Mouse (Mus musculus): ENCODE results near the gene Qrich2. TPM values are rescaled to one million over a fixed set of nuclear protein-coding genes. Genes with fewer than 3 reads are reported as not detected.

Qrich2 gene
- polyA plus RNA-seq, 1 experiment from 2014 or later, result 0.14 TPM

DNA sequence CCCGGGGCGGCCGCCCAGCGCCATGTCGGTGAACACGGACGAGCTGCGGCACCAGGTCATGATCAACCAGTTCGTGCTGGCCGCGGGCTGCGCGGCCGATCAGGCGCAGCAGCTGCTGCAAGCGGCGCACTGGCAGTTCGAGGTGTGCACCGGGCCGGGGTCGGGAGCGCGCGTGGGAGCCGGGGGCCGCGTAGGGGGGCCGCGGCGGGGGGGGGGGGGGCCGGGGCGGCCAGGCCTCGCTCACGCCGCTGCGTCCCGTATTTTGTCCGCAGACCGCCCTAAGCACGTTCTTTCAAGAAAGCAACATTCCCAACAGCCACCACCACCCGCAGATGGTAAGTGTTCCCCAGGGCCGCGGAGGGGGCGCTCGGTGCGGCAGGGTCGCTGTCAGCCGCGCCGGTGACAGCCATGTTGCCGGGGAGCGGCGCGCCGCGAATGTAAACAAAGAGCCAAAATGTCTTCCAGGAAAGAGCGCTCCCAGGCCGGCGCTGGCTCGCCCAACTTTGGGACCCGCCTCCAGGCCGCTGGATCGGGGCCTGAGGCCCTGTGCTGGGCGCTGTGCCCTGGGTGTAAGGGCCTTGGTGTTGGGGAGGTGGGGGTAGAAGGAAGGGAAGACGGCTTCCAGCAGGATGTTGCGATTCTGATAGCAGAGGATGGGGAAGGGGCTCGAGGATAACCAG, 31.6 kb downstream of the Qrich2 start:
- Histone ChIP-seq H3K27me3 (replicated peaks; ENCODE audit: control insufficient read depth, insufficient read depth, low read length) (no peaks in the 10 kb centered on the region), H3K9me3 (ENCODE audit: control insufficient read depth) (no peaks in the 10 kb centered on the region), H3K4me2 (replicated peaks; ENCODE audit: low read depth) (peak overlapping the region; percentile 72), H3K9ac (ENCODE audit: low read depth, low read length) (peak overlapping the region; percentile 79), H3K27ac (ENCODE audit: low read depth, low read length) (peak overlapping the region; percentile 93), H3K4me1 (replicated peaks; ENCODE audit: control insufficient read depth, insufficient read depth, low read length) (peaks cover 10% of the 10 kb centered on the region), H3K4me3 (ENCODE audit: low read depth, low read length) (peak overlapping the region; percentile 76), H3K36me3 (ENCODE audit: control insufficient read depth, insufficient read depth) (peaks cover 20% of the 10 kb centered on the region)
- TF ChIP-seq CTCF (IDR thresholded peaks at IDR 0.05; ENCODE audit: low read depth), result no peak
- ATAC-seq, result no peak
- WGBS, result under 1% methylated on average over 42 of the region's 67 CpGs

- H3K4me2 ChIP-seq (replicated peaks; ENCODE audit: low read depth), result peak within 1 kb of the TSS; percentile 72
- ATAC-seq, result peak; percentile 79
- H3K4me1 ChIP-seq (replicated peaks; ENCODE audit: control insufficient read depth, insufficient read depth, low read length), result peaks cover 10% of the 10 kb centered on the region
- H3K27ac ChIP-seq (ENCODE audit: low read depth, low read length), result peak within 1 kb of the TSS; percentile 96
- H3K27me3 ChIP-seq (replicated peaks; ENCODE audit: control insufficient read depth, insufficient read depth, low read length), result no peaks in the 10 kb centered on the region
- no peak for TF ChIP-seq CTCF (IDR thresholded peaks at IDR 0.05; ENCODE audit: low read depth)
- H3K4me3 ChIP-seq (ENCODE audit: low read depth, low read length), result peak within 1 kb of the TSS; percentile 76
- peaks cover 13% of the 10 kb centered on the region for H3K36me3 ChIP-seq (ENCODE audit: control insufficient read depth, insufficient read depth)
- 2% methylated on average over 60 of the region's 66 CpGs for WGBS
- no peaks in the 10 kb centered on the region for H3K9me3 ChIP-seq (ENCODE audit: control insufficient read depth)
- H3K9ac ChIP-seq (ENCODE audit: low read depth, low read length), result peak within 1 kb of the TSS; percentile 79
Measured at GRCm38 (mm10) chr11:116433356-116434286, 32.4 kb downstream of the Qrich2 start, which contains the start of gene Ubald2. Ubald2 (plus strand) TSS chr11:116434094.

GRCm38 (mm10) chr11:116432593-116433355, 33.3 kb downstream of the Qrich2 start:
- Histone ChIP-seq H3K9me3 (ENCODE audit: control insufficient read depth) (no peaks in the 10 kb centered on the region), H3K9ac (ENCODE audit: low read depth, low read length) (no peak overlapping the region; the same call in 1 of the 2 replicates), H3K4me2 (replicated peaks; ENCODE audit: low read depth) (peak overlapping the region; percentile 44; the same call in 1 of the 2 replicates), H3K27ac (ENCODE audit: low read depth, low read length) (peak overlapping the region; percentile 96), H3K4me1 (replicated peaks; ENCODE audit: control insufficient read depth, insufficient read depth, low read length) (peaks cover 10% of the 10 kb centered on the region), H3K36me3 (ENCODE audit: control insufficient read depth, insufficient read depth) (peaks cover 12% of the 10 kb centered on the region), H3K4me3 (ENCODE audit: low read depth, low read length) (no peak overlapping the region), H3K27me3 (replicated peaks; ENCODE audit: control insufficient read depth, insufficient read depth, low read length) (no peaks in the 10 kb centered on the region)
- 55% methylated on average over 8 of the region's 8 CpGs for WGBS
- no peak for TF ChIP-seq CTCF (IDR thresholded peaks at IDR 0.05; ENCODE audit: low read depth)
- no peak for ATAC-seq

DNA sequence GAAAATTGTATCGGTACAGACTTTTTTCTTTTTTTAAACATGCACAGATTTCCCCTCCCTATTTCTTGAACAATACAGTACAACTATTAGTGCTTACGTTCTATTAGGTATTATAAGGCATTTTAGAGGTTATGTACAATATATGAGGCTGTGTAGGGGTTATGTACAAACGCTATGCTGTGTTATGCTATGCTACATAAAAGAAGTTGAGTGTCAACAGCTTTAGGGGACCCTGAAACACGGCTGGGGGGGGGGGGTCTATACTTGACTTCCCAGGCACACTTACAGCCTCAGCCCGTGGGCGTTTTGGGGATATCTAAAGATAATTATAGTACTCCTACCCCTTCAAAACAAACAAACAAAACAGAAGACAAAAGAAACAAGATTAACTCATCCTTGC, 33.9 kb downstream of the Qrich2 start:
- H3K4me3 ChIP-seq (ENCODE audit: low read depth, low read length), result no peak overlapping the region
- H3K27me3 ChIP-seq (replicated peaks; ENCODE audit: control insufficient read depth, insufficient read depth, low read length), result no peaks in the 10 kb centered on the region
- peak overlapping the region; percentile 42; the same call in 1 of the 2 replicates for H3K9ac ChIP-seq (ENCODE audit: low read depth, low read length)
- no peaks in the 10 kb centered on the region for H3K9me3 ChIP-seq (ENCODE audit: control insufficient read depth)
- H3K4me1 ChIP-seq (replicated peaks; ENCODE audit: control insufficient read depth, insufficient read depth, low read length), result peaks cover 10% of the 10 kb centered on the region
- H3K27ac ChIP-seq (ENCODE audit: low read depth, low read length), result peak overlapping the region; percentile 96
- H3K4me2 ChIP-seq (replicated peaks; ENCODE audit: low read depth), result peak overlapping the region; percentile 44
- peaks cover 5% of the 10 kb centered on the region for H3K36me3 ChIP-seq (ENCODE audit: control insufficient read depth, insufficient read depth)
- no peak for ATAC-seq
- no peak for TF ChIP-seq CTCF (IDR thresholded peaks at IDR 0.05; ENCODE audit: low read depth)
- 34% methylated on average over 6 of the region's 6 CpGs for WGBS

DNA sequence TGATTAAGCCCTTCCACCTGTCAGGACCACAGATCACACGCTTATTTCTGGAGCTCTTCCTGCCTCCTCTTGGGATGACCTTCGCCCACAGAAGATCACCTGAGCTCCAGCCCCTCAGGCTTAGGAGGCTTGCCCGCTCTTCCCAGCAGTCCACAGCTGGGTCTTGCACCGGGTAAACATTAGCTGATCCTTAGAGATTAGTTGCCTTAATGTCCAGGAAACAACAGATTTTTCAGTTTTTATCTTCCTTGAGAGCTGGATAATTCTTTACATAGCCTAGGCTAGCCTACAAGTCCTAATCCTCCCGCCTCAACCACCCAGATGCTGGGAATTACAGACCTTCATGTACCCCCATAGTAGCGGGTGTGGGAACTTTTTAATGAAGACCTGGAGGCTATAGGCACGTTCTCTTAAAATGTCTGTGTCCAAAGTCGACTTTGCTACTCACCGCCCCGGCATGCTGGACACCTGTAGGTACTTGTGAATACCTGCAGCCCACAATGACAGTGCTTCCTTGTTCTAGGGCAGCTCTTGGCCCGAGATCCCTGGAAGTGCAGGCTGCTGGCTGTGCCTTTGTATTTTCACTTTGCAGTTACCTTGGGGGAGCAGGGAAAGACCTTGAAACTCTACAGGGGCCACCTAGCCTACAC, 34.5 kb downstream of the Qrich2 start:
- TF ChIP-seq CTCF (IDR thresholded peaks at IDR 0.05; ENCODE audit: low read depth), result no peak
- 21% methylated on average over 11 of the region's 11 CpGs for WGBS

More for the DNA sequence above, 34.5 kb downstream of the Qrich2 start:
- Histone ChIP-seq H3K9ac (ENCODE audit: low read depth, low read length) (peak overlapping the region; percentile 42), H3K27ac (ENCODE audit: low read depth, low read length) (peak overlapping the region; percentile 96), H3K36me3 (ENCODE audit: control insufficient read depth, insufficient read depth) (no peaks in the 10 kb centered on the region), H3K4me1 (replicated peaks; ENCODE audit: control insufficient read depth, insufficient read depth, low read length) (peaks cover 9% of the 10 kb centered on the region), H3K27me3 (replicated peaks; ENCODE audit: control insufficient read depth, insufficient read depth, low read length) (no peaks in the 10 kb centered on the region), H3K4me3 (ENCODE audit: low read depth, low read length) (0 out of 2 replicates have a peak overlapping the region, but pooled peaks have one; percentile 2), H3K4me2 (replicated peaks; ENCODE audit: low read depth) (peak overlapping the region; percentile 44), H3K9me3 (ENCODE audit: control insufficient read depth) (no peaks in the 10 kb centered on the region)
- peak; percentile 48 for ATAC-seq
